Mouse (Mus musculus): ENCODE measurements around the gene Tnc.

The Tnc gene

DNA sequence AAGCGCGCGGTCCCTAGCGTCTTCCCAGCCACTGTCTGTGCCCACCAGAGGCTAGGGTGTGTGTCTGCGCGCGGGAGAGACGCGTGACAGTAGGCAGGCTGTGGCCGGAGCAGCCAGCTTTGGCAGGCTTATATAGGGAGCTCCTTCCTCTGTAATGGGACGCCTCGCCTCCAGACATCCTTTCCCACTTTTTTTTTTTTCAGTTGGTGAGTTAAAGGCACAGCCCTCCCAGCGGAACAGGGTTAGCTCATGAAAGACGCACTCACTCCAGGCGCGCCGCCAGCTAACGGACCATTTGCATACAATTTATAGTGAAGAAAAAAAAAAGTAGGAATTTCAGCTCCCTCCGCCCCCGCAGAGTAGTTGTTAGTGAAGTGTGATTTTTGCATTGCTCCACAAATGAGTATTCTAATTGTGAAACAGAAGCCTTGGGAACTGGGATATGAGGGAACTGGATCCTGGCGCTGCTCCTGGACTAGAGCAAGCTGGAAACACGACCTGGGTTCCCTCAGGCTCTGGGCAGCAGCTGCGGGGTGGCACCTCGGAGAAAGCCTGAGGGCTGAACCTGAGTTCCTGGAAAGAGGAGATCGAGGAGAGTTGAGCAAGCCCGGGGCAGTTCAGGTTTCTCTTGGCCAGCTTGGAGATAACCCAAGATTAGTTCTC lies at the start of gene Tnc:
Tnc (minus strand) TSS at position 185 of the 663 bp plus-strand sequence.
- peak; percentile 37 for DNase-seq (ENCODE audit: low spot score)

DNA sequence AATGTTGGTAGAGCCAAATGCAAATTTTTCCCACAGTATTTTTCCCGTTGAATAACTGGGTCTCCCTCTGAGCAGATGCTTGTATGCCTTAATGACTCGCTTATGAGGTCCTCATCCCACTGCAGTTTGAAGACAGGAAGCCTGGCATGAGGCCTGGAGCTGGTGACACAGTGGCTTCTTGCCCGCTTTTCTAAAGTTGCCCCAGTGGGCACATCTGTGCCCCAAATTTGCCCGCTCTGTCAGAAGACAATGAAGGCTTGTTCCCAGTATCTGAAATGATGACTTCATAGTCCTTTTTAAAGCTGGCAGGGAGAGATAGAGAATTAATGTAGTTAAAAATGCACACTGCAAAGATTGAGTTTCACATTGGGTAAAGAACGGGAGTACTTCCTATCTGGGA lies 47.4 kb upstream of the Tnc start:
- DNase-seq (ENCODE audit: low spot score): no peak

DNA sequence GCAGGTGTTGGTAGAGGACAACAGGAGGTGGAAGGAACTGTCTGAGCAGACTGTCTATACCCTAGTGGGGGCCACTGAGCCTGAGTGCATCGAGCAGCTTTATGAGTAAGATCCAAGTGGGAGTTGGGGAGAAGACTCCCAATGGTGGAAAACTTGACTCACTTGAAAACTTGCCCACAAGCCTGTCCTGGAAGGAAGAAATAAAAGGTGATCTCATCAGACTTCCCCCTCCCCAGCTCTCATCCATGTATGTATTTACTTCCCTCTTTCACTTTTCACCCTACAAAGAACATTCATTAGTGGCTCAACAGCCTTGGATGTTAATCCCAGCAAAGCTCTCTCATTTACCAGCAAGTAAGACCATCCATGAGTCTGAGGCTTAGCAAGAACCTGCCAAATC lies 46.0 kb upstream of the Tnc start:
- DNase-seq (ENCODE audit: low spot score): no peak

GRCm38 (mm10) chr4:64089378-64089777 lies 42.6 kb upstream of the Tnc start:
- no peak for DNase-seq (ENCODE audit: low spot score)

GRCm38 (mm10) chr4:64087675-64088074 lies 40.9 kb upstream of the Tnc start:
- no peak for DNase-seq (ENCODE audit: low spot score)

DNA sequence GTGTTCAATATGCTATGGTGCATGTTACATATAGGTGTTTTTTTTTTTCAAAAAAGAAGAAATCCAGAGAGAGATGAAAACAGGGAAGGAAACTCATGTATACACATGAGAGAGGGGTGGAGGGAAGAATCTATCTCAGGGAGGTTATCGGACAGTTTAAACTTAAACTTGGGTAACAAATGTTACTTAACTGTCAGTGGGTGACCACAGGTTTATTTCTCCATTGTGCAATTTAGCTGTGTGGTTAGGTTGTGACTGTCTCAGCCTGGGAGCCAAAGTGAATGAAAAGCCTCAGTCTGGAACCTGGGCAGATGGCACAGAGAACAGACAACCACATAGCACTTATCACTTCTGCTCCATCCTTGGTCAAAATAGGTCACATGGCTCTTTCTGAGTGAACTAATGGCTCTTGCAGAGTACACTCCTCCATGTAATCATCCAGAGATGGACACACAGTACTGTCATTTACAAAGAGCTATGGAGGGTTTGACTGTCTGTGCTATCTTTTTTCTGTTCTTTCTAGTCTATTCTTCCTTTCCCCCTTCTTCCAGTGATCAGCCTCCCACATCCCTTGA lies 39.3 kb upstream of the Tnc start:
- no peak for DNase-seq (ENCODE audit: low spot score)

GRCm38 (mm10) chr4:64083858-64084257 lies 37.0 kb upstream of the Tnc start:
- no peak for DNase-seq (ENCODE audit: low spot score)

DNA sequence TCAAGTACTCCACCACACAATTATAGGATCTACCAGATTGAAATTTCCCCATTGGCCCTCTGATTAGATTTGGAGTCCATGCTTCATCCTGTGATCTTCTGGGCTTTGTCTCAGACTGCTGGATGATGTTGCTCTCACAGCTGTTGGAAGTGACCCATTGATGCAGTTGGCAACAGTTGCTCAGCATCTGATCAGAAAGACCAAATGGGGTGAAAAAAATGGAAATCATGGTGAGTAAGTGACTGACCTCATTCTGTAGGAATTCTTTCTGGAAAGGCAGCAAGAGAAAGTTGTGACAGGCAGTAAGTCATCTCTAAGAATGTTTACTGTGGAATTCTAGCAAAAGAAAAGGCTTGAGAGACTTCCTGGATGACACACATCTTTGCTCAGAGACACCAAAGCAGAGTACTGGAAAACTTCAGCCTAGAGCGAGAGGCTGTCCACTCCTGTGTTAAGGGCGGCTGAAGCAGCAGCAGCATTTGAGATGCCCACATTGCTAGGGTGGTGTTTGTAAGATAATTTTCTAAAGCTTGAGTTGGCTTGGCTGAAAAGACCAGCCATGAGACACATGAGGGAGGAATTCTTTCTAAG lies 31.3 kb upstream of the Tnc start:
- DNase-seq (ENCODE audit: low spot score): no peak

DNA sequence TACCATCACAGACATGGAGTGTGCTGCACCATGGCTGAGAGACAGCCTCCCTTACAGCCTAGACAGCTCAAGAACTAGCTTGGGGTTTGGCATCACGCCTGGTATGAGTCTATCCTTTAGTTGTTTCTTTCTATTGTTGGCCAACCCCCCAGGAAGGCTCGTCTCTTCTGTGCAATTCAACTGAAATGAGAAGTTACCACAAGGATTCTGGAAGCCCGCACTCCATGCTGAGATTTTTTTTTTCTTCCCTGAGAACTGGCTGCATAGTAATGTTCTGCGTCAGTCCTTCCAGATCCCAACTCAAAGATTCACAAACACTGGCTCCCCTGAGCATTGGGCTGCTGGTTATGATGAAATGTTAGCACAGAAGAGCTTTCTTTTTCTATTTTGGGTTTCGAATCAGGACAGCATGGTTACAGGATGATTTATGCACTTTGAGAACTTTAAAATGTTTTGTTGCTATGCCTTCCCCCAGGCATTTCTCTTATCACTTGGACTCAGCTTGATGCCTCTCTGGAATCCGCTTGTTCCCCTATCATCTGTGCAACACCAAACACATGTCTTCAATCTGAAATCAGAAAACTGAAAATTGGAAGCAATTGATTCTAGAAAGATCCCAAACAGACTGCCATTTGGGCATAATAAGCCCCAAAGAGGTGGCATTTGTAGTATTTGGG lies 29.7 kb upstream of the Tnc start:
- no peak for DNase-seq (ENCODE audit: low spot score)

DNA sequence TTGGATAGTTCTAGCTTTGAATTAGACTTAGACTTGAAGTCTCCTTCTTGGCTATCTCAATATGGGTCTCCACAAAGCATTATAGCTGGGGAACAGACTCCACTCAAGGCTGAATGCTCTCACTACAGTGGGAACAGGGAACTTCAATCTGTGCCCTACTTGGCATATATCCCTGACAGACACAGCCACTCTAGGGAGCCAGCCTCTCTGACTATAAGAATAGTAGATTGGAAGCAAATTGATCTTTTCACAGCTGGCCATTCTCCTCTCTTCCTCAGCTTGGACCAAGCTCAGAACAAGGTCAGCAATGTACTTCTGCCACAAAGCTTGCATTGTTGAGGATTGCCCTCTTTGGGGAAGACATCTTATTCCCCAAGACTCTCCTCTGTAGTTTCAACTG lies 27.9 kb upstream of the Tnc start:
- no peak for DNase-seq (ENCODE audit: low spot score)

GRCm38 (mm10) chr4:64067394-64067793 lies 20.6 kb upstream of the Tnc start:
- no peak for DNase-seq (ENCODE audit: low spot score)

DNA sequence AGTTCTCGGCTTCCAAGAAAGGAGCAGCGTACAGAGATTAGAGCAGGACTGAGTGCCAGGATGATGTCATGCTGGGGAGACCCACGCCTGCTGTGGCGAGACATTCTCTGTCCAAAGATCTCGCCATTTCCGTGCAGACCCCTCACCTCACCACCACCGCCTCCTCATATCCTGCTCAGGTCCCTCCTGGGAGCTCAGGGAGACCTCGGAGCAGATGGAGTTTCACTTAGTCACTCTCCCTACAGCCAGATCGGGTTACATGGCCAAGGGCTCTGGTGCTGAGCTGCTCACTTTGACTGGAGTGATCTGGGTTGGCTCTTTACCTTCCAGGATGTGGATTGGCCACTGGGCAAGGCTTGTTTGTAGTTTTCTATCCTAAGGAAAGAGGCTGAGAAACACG lies 18.5 kb upstream of the Tnc start:
- peak; percentile 31 for DNase-seq (ENCODE audit: low spot score)

DNA sequence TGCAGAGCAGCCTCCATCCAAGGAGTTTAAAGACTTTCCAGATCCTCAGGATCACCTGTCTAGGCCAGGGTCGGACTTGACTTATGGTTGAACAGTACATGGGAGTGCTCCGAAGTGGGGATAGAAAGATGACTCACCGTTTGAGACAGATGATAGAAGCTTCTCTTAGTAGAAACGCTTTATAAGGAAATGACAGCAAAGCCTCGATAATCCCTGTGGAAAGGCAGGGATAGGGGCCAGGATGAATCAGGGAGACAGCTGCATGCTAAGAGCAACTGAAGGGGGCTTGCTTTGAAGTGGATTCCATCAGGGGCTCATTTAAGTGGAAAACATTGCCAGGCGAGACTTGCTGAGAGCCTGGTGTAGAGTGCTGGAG lies 12.0 kb upstream of the Tnc start:
- DNase-seq (ENCODE audit: low spot score): peak; percentile 7

- peak; percentile 22 for DNase-seq (ENCODE audit: low spot score)
Measured at GRCm38 (mm10) chr4:64058048-64058855, 11.4 kb upstream of the Tnc start.

DNA sequence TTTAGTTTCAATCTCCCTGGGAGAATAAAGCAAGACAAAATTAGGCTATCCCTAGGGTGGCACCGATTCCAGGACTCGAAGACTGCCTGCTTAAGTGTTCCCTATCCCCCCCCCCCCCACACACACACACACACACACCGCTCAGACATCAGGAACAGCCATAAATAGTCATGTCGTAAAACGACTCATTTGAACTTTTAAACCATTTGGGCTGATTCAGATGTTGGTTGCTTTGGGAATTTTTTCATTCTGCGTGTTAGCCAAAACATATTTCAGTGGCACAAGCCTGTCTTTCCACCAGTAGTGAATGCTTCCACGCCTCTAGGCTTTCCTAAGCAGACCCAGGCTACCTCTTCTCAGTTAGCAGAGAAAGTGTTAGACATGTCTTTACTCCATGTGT lies 1.4 kb upstream of the Tnc start:
- DNase-seq (ENCODE audit: low spot score): no peak

DNA sequence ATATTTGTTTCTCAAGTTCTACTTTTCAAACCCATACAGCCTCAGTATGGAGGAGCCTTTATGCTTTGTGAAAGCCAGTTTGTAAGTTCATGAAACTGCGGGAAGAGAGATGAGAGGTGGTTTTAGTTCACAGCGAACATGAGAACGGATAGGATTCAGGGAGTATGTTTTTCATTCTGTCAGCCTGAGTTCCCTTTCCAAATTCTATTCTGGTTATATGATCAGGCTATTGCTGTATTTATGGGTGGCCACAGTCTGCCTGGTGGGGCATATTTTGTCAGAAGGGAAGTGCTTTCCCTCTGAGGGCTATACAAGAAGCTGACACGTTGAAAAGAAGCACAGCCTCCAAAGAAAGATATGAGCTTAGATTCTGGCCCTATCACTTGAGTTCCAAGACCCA lies 2.9 kb downstream of the Tnc start:
- no peak for DNase-seq (ENCODE audit: low spot score)

DNA sequence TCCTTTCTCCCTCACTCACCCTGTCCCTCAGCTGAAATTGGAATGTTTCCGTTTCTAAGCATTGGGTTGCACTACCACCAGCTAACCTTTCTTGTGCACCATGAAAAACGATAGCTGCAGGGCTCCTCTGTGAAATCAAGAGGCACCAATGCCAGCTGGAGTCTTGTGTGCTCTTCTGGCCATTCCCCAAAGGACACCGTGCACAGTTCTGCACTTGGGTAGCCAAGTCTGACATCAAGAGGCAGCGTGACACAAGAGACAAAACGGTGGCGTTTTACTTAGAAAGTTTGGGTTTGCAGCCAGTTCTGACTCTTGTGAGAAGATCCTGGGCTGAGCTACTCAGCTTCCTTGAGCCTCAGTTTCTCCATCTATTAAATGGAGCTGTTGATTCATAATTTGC lies 3.4 kb downstream of the Tnc start:
- no peak for DNase-seq (ENCODE audit: low spot score)

GRCm38 (mm10) chr4:64039091-64039490 lies 7.7 kb downstream of the Tnc start:
- DNase-seq (ENCODE audit: low spot score): no peak

DNA sequence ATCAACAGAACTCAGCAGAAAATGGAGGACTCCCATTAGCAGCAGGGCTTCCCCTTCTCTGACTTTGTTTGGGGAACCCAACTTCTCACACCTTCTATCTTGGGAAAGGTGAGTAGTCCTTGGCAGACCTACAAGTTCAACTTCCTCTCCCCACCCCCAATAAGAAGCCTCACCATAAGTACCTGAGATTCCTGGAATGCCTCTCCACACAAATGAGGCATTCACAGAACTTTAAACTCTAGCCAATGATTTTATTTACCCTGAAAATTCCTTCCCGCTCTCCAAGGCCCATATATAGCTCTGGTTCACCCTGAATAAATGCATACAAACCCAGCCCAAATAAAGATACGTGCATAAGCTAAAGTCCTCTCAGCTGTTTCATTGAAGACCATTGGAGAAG lies 9.3 kb downstream of the Tnc start:
- DNase-seq (ENCODE audit: low spot score): no peak

GRCm38 (mm10) chr4:64034724-64035123 lies 12.1 kb downstream of the Tnc start:
- DNase-seq (ENCODE audit: low spot score): no peak

GRCm38 (mm10) chr4:64033191-64033590 lies 13.6 kb downstream of the Tnc start:
- DNase-seq (ENCODE audit: low spot score): peak; percentile 6

DNA sequence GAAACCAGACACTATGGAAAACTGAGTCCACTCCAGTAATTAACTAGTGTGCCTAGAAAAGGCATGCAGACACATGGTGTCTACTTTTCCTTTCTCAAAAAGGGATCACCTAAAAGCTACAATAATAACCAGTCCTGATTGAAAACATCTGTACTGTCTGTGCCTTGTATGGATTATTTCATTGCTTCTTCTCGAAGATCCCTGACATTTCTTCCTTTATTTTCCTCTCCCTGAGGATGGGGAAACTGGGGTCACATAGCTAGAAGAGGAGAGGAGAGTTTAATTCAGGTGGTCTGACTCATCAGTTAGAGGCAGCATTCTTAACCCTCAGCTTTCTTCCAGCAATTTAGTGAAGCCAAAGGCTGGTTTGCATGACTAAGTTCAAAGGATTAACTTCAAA lies 17.3 kb downstream of the Tnc start:
- DNase-seq (ENCODE audit: low spot score): no peak

DNA sequence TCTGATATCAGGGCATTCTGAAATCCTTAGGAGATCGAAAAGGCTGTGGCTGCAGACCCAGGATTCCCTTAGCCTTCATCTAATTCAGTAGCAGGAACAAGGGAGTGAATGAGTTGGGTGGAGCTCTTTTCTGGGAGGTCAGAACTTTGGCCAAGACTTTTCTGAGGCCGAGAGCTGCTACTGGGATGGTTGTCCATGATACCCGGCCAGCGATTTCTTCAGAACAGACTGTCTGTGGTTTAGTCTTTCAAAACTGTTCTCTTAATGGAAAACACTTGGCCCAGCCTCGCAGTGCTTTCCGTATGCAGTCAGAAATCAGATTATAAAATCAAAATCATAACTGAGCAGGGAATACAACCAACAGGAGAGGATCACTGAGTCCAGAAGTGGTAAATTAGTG lies 21.2 kb downstream of the Tnc start:
- DNase-seq (ENCODE audit: low spot score): no peak
